Mouse (Mus musculus): ENCODE measurements around the gene Pon2.

Gene Pon2

DNA sequence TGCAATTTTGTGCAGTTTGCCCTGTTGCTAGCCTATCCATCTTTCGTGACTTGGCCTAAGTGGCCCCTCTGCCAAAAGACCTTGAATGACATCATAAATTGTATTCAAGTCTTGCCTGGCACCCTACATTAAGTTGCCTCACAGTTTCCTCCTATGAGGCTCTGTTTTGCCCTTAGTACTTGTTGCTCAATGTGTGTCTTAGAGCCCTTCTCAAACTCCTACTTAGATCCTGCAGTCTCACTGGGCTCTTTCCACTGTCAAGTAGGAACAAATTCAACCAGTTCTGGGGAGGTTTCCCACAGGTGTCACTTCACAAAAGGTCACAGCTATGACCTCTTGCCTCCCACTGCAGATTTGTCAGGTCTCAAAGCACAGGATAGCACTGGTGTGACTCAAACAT, 64.4 kb downstream of the Pon2 start:
- peak; percentile 49 to 88 for DNase-seq (ENCODE audit: inconsistent age in 2 of 2, low spot score in 1 of 2)

DNA sequence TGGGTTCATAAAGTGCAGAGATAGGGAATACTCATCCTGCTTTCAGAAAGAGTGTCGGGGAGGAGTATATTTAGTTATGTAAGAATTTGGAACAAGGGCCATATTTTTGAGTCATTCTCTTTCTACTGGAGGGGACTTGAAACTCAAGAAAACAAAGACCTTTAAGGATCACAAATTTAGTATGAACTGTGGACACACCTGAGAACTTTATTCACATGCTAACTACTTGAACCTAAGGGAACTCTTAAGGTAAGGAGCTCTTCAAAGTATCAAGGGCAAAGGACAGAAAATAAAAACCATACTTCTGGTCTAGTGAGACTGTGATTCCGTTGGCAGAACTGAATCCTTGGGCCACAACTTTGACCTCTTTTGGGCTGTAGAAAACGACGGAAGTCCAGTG, 66.2 kb downstream of the Pon2 start:
- DNase-seq (ENCODE audit: inconsistent age in 2 of 2, low spot score in 1 of 2): no peak

DNA sequence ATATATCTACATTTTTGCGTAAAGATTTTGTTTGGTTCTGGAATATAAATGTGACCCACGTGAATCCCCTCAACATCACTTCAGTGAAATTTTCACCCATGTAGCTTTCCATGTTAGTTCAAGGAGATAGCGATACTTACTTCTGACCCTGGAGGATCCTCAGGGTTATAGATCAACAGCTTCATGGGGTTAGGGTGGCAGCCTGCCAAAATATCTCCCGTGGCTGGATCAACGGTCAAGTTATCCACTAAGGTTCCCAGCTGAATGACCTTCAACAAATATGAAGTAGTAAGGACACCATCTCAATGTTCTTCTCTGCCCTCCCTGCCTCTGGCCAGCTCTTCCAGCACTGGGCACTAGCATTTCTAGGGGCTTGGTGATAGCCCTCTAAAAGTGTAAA, 68.0 kb downstream of the Pon2 start:
- peak in 1 of 2 experiments; percentile 49 for DNase-seq (ENCODE audit: inconsistent age in 2 of 2, low spot score in 1 of 2)

GRCm38 (mm10) chr6:5223551-5223950, 74.7 kb downstream of the Pon2 start:
- DNase-seq (ENCODE audit: inconsistent age in 2 of 2, low spot score in 1 of 2): peak in 1 of 2 experiments; percentile 58

DNA sequence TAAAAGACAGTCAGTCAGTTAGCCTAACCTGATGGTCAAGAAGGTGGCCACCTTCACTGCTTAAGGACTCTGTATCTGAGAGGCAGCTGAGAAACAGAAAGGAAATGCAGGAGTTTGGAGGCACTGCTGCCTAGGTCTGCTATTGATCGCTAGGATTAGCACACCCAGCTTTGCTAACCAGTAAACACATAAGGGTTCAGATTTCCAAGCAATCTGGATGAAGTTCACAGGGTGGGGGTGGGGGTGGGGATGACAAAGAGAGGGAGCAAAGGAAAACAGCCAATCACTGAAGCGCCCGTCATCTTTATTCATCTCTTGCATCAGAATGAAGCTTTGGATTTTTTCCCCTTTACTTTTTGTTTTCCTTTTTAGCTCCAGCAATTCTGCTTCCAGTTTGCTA, 76.2 kb downstream of the Pon2 start:
- DNase-seq (ENCODE audit: inconsistent age in 2 of 2, low spot score in 1 of 2): no peak

GRCm38 (mm10) chr6:5218190-5218589, 80.1 kb downstream of the Pon2 start:
- DNase-seq (ENCODE audit: inconsistent age in 2 of 2, low spot score in 1 of 2): no peak

All from adrenal gland, adult (tissue).